Mouse (Mus musculus): ENCODE data around the gene Snx7.

Gene Snx7

GRCm38 (mm10) chr3:117817635-117818034 is 51.1 kb downstream of the Snx7 start:
- DNase-seq (ENCODE audit: low read depth), result no peak

DNA sequence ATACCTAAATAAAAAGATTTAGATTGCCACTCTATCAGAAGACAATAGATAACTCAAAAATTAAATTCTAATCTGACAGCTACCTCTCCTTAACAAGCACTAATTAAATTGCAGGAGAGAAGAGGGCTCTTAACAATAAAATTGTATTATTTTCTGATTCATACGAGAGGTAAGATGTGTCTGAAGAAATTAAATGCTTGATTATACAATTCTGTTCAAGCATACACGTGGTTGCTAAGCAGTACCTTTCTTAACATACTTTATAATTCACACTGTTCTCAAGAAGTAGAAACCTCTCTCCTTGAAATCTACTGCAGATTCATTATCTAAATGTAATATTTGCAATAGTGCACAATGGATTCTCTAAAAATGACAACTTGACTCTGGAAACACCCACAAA is 54.5 kb downstream of the Snx7 start:
- no peak for DNase-seq (ENCODE audit: low read depth)

DNA sequence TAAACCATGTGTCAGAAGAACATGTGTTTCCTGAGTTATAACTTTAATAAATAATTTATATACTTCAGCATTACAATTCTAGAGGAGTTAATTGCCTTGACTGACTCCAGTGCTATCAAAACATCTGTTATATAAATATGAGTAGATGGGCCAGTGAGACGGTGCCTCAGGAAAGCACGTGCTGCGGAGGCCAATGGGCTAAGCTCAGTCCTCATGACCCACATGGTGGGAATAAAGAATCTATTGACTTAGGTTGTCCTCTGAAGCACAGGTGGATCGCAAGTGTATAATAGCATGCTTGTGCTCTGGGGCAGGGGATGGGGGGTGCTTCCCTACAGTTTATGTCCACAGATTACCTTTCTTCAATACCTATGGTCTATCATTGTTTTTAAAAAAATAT is 56.6 kb downstream of the Snx7 start:
- DNase-seq (ENCODE audit: low read depth), result no peak

GRCm38 (mm10) chr3:117805782-117806181 is 63.0 kb downstream of the Snx7 start:
- no peak for DNase-seq (ENCODE audit: low read depth)

DNA sequence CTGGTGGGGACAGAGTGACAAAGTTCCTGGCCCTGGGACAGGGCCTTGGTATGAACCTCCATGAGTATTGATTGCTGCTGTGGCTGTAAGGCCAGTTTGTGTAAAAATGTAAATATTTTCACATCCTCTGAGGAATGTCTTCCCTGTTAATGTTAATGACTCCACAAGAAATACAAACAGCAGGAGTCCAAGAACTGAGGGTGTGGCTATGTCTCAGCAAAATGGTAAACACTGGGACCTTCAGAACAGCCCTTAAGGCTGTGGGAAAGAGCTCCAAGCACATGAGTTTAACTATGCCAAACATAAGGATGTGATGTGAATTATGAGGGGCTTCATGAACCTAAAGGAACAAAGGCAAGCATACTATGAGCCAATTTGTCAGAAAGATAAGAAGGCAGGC is 74.2 kb downstream of the Snx7 start:
- DNase-seq (ENCODE audit: low read depth), result no peak

DNA sequence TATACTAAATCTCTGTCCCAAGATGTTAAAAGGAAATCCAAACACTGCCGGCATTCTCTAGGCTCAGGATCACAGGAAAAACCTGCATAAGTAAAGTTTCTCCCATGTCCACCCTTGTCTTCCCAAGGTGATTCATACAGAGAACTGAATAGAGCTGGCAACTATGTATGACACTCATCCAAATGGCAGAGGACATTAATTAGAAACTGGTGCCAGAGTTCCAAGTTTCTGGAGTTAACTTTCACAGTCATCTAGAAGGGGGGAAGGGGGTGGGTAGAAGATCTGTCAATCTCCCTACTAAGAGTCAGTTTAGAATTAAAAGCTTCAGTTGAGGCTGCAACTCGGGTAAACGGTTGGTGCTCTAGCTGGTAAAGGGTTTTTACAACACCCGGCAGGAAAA is 76.8 kb downstream of the Snx7 start:
- no peak for DNase-seq (ENCODE audit: low read depth)

GRCm38 (mm10) chr3:117791273-117791672 is 77.5 kb downstream of the Snx7 start:
- no peak for DNase-seq (ENCODE audit: low read depth)

DNA sequence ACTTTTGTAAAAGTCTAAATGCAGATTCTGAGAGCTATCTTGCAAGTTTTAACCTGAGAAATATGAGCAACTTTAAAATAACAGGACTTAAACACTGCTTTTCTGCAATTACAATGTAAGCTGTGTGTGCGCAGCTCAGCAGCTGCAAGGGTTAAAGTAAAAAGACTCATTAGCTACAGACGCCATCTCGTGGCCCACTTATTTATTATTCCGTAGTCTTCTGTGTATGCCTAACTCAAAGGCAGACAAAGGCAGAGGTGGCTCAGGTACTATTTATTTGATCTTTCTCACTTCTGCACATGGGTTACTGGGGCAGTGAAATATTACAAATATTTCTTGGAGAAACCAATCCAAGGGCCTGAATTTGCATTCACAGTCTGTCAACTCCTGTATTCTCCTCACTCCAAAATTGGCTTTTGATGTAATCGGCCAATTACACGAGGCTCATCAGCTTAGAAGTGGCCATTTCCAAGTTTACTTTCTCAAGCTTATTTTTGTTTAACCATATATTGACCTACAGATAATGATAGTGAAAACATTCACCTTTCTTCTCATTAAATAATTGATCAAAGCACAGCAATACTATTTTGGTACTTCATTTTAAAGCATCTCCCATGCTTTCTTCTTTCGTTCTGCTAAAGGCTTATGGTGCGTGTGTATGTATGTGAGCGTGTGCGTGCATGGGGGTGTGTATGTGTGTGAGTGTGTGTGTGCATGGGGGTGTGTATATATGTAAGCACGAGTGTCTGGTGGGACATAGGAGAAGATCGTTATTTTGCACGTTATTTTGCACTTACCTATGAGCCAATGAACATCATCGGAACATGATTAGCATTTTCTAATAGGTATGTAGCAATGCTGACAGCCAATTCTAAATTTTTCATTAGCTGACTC is 79.7 kb downstream of the Snx7 start:
- DNase-seq (ENCODE audit: low read depth), result no peak

DNA sequence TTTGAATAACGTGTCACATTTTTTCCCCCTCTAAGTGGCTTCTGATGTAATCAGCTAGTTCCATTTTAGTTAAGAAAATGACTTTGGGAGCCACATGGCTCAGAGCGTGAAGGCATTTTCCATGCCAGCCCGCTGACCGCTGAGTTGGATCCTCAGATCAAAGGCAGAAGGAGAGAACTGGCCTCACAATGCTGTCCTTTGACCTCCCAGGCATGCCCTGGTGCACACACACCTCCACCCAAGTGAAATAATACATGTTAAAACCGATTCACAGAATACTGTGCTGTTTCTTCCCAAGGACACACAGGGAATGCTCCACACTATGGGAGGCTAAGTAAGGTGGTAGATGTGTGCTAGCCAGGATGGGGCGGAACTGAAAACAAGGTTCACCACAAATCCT is 81.5 kb downstream of the Snx7 start:
- no peak for DNase-seq (ENCODE audit: low read depth)

- no peak for DNase-seq (ENCODE audit: low read depth)
These were observed 116.5 kb downstream of the Snx7 start for GRCm38 (mm10) chr3:117752151-117752757.

DNA sequence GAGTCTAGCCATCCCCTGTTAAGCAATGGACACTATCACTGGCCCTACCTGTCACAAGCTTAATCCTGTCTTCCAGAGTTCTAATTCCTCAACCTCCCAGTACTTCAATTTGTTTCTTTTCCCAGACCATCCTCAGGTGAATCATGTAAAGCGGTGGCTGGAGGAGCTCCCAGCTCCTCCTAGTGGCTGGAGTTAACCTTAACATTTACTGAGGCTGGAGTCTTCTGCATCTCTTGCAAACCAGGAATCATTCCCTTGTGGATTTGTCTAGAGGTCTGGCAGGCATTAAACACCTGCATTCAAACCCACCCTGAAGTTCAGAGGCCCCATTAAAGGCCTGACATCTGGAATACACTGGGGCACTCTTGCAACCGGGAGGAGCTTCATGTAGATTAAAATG is 117.1 kb downstream of the Snx7 start:
- DNase-seq (ENCODE audit: low read depth), result no peak

- DNase-seq (ENCODE audit: low read depth), result no peak
These were observed 119.5 kb downstream of the Snx7 start for GRCm38 (mm10) chr3:117749256-117749655.

- DNase-seq (ENCODE audit: low read depth), result no peak
These were observed 129.0 kb downstream of the Snx7 start for GRCm38 (mm10) chr3:117739760-117740159.

GRCm38 (mm10) chr3:117732661-117733060 is 136.1 kb downstream of the Snx7 start:
- no peak for DNase-seq (ENCODE audit: low read depth)

All from c-Kit-positive CD71-positive TER-119-negative erythroid progenitor cells, embryonic 14.5 days (primary cell).